Mouse (Mus musculus): ENCODE data around the gene Tfpi. TPM values are rescaled to one million over a fixed set of nuclear protein-coding genes. Genes with fewer than 3 reads are reported as not detected.
A peak's percentile ranks its signal among the peaks of the same experiment; 100 is the strongest.

The Tfpi gene
- polyA plus RNA-seq, 1 experiment: 7.6 TPM

DNA sequence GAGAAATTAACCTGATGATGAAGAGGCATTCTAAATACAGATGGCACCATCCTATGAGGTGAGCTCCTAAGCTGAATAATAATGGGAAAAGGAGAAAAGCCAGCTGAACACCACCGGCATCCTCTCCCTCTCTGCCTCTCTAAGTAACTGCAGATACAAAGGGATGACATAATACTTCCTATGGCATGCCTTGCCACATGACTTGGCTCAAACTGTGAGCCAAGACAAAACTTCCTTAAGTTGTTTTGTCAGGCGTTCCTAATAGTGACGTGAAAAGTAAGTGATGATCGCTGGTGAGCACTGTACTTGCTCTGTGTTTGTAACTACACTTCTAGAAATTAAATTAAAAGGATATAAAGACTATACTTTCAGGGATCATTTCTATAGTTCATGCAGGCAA is 27.7 kb upstream of the Tfpi start:
- Histone ChIP-seq H3K4me3 (ENCODE audit: insufficient read depth, poor library complexity, severe bottlenecking) (no peak overlapping the region), H3K79me3 (ENCODE audit: low read depth) (no peaks in the 10 kb centered on the region), H3K27me3 (ENCODE audit: control insufficient read depth, insufficient read depth, insufficient read length) (no peaks in the 10 kb centered on the region), H3K79me2 (ENCODE audit: control insufficient read depth, insufficient read depth) (no peaks in the 10 kb centered on the region), H3ac (ENCODE audit: control insufficient read depth, insufficient read length, low read depth) (no peak overlapping the region), H3K36me3 (ENCODE audit: control insufficient read depth, insufficient read depth) (no peaks in the 10 kb centered on the region)
- TF ChIP-seq CTCF (IDR thresholded peaks at IDR 0.05; ENCODE audit: control insufficient read depth, insufficient read depth, insufficient read length): no peak
- no peak for TF ChIP-seq MAX (IDR thresholded peaks at IDR 0.05)
- TF ChIP-seq MYOD1 (IDR thresholded peaks at IDR 0.05; ENCODE audit: control insufficient read depth, insufficient read length, low read depth): no peak
- no peak for TF ChIP-seq USF1 (IDR thresholded peaks at IDR 0.05; ENCODE audit: low read depth)
- TF ChIP-seq CEBPB (IDR thresholded peaks at IDR 0.05; ENCODE audit: low read depth): no peak
- TF ChIP-seq FOSL1 (IDR thresholded peaks at IDR 0.05; ENCODE audit: insufficient read depth, low read length, poor library complexity, severe bottlenecking): no peak

- no peaks in the 10 kb centered on the region for H3K27me3 ChIP-seq (ENCODE audit: control insufficient read depth, insufficient read depth, insufficient read length)
- no peaks in the 10 kb centered on the region for H3K36me3 ChIP-seq (ENCODE audit: control insufficient read depth, insufficient read depth)
- H3K79me2 ChIP-seq (ENCODE audit: control insufficient read depth, insufficient read depth): no peaks in the 10 kb centered on the region
- no peaks in the 10 kb centered on the region for H3K79me3 ChIP-seq (ENCODE audit: low read depth)
- TF ChIP-seq MAX (IDR thresholded peaks at IDR 0.05) (no peak), MYOG (IDR thresholded peaks at IDR 0.05; ENCODE audit: control insufficient read depth, extremely low read depth, insufficient read length) (no peak), CEBPB (IDR thresholded peaks at IDR 0.05; ENCODE audit: low read depth) (no peak), CTCF (IDR thresholded peaks at IDR 0.05; ENCODE audit: control insufficient read depth, insufficient read depth, insufficient read length) (no peak), FOSL1 (IDR thresholded peaks at IDR 0.05; ENCODE audit: insufficient read depth, low read length, poor library complexity, severe bottlenecking) (no peak), USF1 (IDR thresholded peaks at IDR 0.05; ENCODE audit: low read depth) (no peak)
- no peak overlapping the region for H3ac ChIP-seq (ENCODE audit: control insufficient read depth, insufficient read length, low read depth)
- H3K4me3 ChIP-seq (ENCODE audit: insufficient read depth, poor library complexity, severe bottlenecking): no peak overlapping the region
Observed at GRCm38 (mm10) chr2:84498921-84499320, 22.3 kb upstream of the Tfpi start.

DNA sequence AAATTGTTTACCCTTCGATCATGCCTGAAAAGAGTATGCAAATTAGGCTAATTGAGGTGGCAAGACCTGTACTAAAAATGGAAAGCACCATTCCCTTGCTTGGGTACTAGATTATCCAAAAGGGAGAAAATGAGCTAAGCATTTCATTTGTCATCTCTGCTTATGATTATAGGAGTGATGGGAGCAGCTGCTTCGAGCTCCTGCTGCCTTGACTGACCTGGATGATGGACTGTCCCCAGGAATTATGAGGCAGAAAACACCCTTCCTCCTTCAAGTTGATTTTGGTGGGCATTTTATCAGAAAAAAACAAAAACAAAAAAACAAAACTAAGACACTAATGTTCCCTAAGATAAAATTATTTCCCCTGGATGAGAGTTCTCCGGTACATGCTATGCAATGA is 18.5 kb upstream of the Tfpi start:
- Histone ChIP-seq H3K79me2 (ENCODE audit: control insufficient read depth, insufficient read depth) (no peaks in the 10 kb centered on the region), H3K27me3 (ENCODE audit: control insufficient read depth, insufficient read depth, insufficient read length) (no peaks in the 10 kb centered on the region), H3ac (ENCODE audit: control insufficient read depth, insufficient read length, low read depth) (no peak overlapping the region), H3K4me3 (ENCODE audit: insufficient read depth, poor library complexity, severe bottlenecking) (no peak overlapping the region), H3K79me3 (ENCODE audit: low read depth) (no peaks in the 10 kb centered on the region), H3K36me3 (ENCODE audit: control insufficient read depth, insufficient read depth) (no peaks in the 10 kb centered on the region)
- TF ChIP-seq MYOD1 (IDR thresholded peaks at IDR 0.05; ENCODE audit: control insufficient read depth, insufficient read length, low read depth) (peak; percentile 66), CEBPB (IDR thresholded peaks at IDR 0.05; ENCODE audit: low read depth) (no peak), CTCF (IDR thresholded peaks at IDR 0.05; ENCODE audit: control insufficient read depth, insufficient read depth, insufficient read length) (no peak), USF1 (IDR thresholded peaks at IDR 0.05; ENCODE audit: low read depth) (no peak), MYOG (IDR thresholded peaks at IDR 0.05; ENCODE audit: control insufficient read depth, extremely low read depth, insufficient read length) (no peak), MAX (IDR thresholded peaks at IDR 0.05) (no peak), FOSL1 (IDR thresholded peaks at IDR 0.05; ENCODE audit: insufficient read depth, low read length, poor library complexity, severe bottlenecking) (no peak)

- H3K79me3 ChIP-seq (ENCODE audit: low read depth): no peaks in the 10 kb centered on the region
- H3K79me2 ChIP-seq (ENCODE audit: control insufficient read depth, insufficient read depth): no peaks in the 10 kb centered on the region
- no peak for TF ChIP-seq CEBPB (IDR thresholded peaks at IDR 0.05; ENCODE audit: low read depth)
- no peak for TF ChIP-seq CTCF (IDR thresholded peaks at IDR 0.05; ENCODE audit: control insufficient read depth, insufficient read depth, insufficient read length)
- TF ChIP-seq USF1 (IDR thresholded peaks at IDR 0.05; ENCODE audit: low read depth): no peak
- TF ChIP-seq FOSL1 (IDR thresholded peaks at IDR 0.05; ENCODE audit: insufficient read depth, low read length, poor library complexity, severe bottlenecking): no peak
- TF ChIP-seq MYOD1 (IDR thresholded peaks at IDR 0.05; ENCODE audit: control insufficient read depth, insufficient read length, low read depth): no peak
- TF ChIP-seq MYOG (IDR thresholded peaks at IDR 0.05; ENCODE audit: control insufficient read depth, extremely low read depth, insufficient read length): no peak
- TF ChIP-seq MAX (IDR thresholded peaks at IDR 0.05): no peak
- no peak overlapping the region for H3K4me3 ChIP-seq (ENCODE audit: insufficient read depth, poor library complexity, severe bottlenecking)
- H3K36me3 ChIP-seq (ENCODE audit: control insufficient read depth, insufficient read depth): no peaks in the 10 kb centered on the region
- H3K27me3 ChIP-seq (ENCODE audit: control insufficient read depth, insufficient read depth, insufficient read length): no peaks in the 10 kb centered on the region
- no peak overlapping the region for H3ac ChIP-seq (ENCODE audit: control insufficient read depth, insufficient read length, low read depth)
Observed at GRCm38 (mm10) chr2:84493626-84494025, 17.1 kb upstream of the Tfpi start.

GRCm38 (mm10) chr2:84491715-84492114 is 15.1 kb upstream of the Tfpi start:
- no peaks in the 10 kb centered on the region for H3K27me3 ChIP-seq (ENCODE audit: control insufficient read depth, insufficient read depth, insufficient read length)
- no peaks in the 10 kb centered on the region for H3K79me3 ChIP-seq (ENCODE audit: low read depth)
- TF ChIP-seq CEBPB (IDR thresholded peaks at IDR 0.05; ENCODE audit: low read depth): no peak
- TF ChIP-seq USF1 (IDR thresholded peaks at IDR 0.05; ENCODE audit: low read depth): no peak
- TF ChIP-seq CTCF (IDR thresholded peaks at IDR 0.05; ENCODE audit: control insufficient read depth, insufficient read depth, insufficient read length): no peak
- no peak for TF ChIP-seq MAX (IDR thresholded peaks at IDR 0.05)
- TF ChIP-seq FOSL1 (IDR thresholded peaks at IDR 0.05; ENCODE audit: insufficient read depth, low read length, poor library complexity, severe bottlenecking): no peak
- no peak for TF ChIP-seq MYOD1 (IDR thresholded peaks at IDR 0.05; ENCODE audit: control insufficient read depth, insufficient read length, low read depth)
- TF ChIP-seq MYOG (IDR thresholded peaks at IDR 0.05; ENCODE audit: control insufficient read depth, extremely low read depth, insufficient read length): no peak
- no peak overlapping the region for H3ac ChIP-seq (ENCODE audit: control insufficient read depth, insufficient read length, low read depth)
- H3K4me3 ChIP-seq (ENCODE audit: insufficient read depth, poor library complexity, severe bottlenecking): no peak overlapping the region
- H3K36me3 ChIP-seq (ENCODE audit: control insufficient read depth, insufficient read depth): no peaks in the 10 kb centered on the region
- no peaks in the 10 kb centered on the region for H3K79me2 ChIP-seq (ENCODE audit: control insufficient read depth, insufficient read depth)

DNA sequence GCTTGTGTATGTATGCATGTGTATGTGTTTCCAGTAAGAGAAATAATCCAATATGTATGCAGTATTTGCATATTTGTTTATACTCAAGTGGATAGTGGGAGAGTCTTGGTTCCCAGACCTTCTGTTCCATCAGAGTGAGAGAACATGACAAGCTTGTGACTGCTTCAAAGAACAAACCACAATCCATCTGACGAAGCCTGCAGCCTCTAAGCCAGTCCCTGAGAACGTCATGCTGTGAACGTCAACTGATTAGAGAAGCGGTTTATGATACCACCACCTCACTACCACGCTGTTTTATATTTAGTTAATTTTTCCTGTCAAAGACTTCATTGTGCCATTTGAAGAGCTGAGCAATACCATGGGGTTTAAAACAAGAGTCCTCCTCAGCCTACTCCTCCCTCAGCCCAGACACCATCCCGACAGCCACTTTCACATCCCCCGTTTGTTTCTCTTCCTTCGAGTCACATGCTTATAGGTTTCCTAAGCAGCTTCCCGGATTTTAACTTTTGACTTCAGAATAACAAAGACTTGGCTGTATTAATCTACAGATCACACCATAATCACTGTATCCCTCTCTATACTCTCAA is 11.2 kb upstream of the Tfpi start:
- TF ChIP-seq CEBPB (IDR thresholded peaks at IDR 0.05; ENCODE audit: low read depth): no peak
- Histone ChIP-seq H3K27me3 (ENCODE audit: control insufficient read depth, insufficient read depth, insufficient read length) (no peaks in the 10 kb centered on the region), H3K36me3 (ENCODE audit: control insufficient read depth, insufficient read depth) (no peaks in the 10 kb centered on the region), H3K79me2 (ENCODE audit: control insufficient read depth, insufficient read depth) (no peaks in the 10 kb centered on the region), H3K79me3 (ENCODE audit: low read depth) (no peaks in the 10 kb centered on the region), H3K4me3 (ENCODE audit: insufficient read depth, poor library complexity, severe bottlenecking) (no peak overlapping the region), H3ac (ENCODE audit: control insufficient read depth, insufficient read length, low read depth) (no peak overlapping the region)
